Mouse (Mus musculus) limb, embryonic 15.5 days (tissue): ENCODE data around the gene Gm20809. TPM values are rescaled to one million over a fixed set of nuclear protein-coding genes. Genes with fewer than 3 reads are reported as not detected.
"Not testable (repeated sequence)": the region's sequence is repeated elsewhere in the genome, so short reads cannot be mapped to it uniquely, and the experiment has no call there.

ENCODE experiments used
- ATAC-seq: fragments of 200-750 bp; cut with Nextera tagmentation; 2 replicates; pipeline ENCODE4 v1.8.0; 2017; ENCODE audit warnings: low read depth, moderate TSS enrichment; ENCODE audit not compliant: insufficient number of reproducible peaks, low FRiP score, low TSS enrichment
- H3K27ac ChIP-seq: fragments of 300-500 bp; sonication (generic); 2 replicates; pipeline ENCODE4 v1.5.1; 2015; ENCODE audit warnings: moderate library complexity, mild to moderate bottlenecking, inconsistent platforms
- H3K27me3 ChIP-seq: fragments of 300-500 bp; sonication (generic); 2 replicates; pipeline ENCODE4 v1.6.1; 2015; ENCODE audit warnings: inconsistent platforms
- H3K36me3 ChIP-seq: fragments of 300-500 bp; sonication (generic); 2 replicates; pipeline ENCODE4 v1.6.1; 2015; ENCODE audit warnings: inconsistent platforms
- H3K4me1 ChIP-seq: fragments of 300-500 bp; sonication (generic); 2 replicates; pipeline ENCODE4 v1.6.1; 2015; ENCODE audit warnings: inconsistent platforms
- H3K4me2 ChIP-seq: fragments of 300-500 bp; sonication (generic); 2 replicates; pipeline ENCODE4 v1.6.1; 2015; ENCODE audit warnings: mild to moderate bottlenecking, inconsistent platforms
- H3K4me3 ChIP-seq: fragments of 300-500 bp; sonication (generic); 2 replicates; pipeline ENCODE4 v1.5.1; 2015; ENCODE audit warnings: mild to moderate bottlenecking, inconsistent platforms
- H3K9ac ChIP-seq: fragments of 300-500 bp; sonication (generic); 2 replicates; pipeline ENCODE4 v1.6.1; 2015; ENCODE audit warnings: inconsistent platforms
- H3K9me3 ChIP-seq: fragments of 300-500 bp; sonication (generic); 2 replicates; pipeline ENCODE4 v1.6.1; 2016; ENCODE audit warnings: inconsistent platforms
- WGBS: fragments of 180-500 bp; shearing (Covaris S2); methylation state at CpG from one replicate; pipeline ENCODE4 v1.1.7; 2015; 5-methylcytosine and 5-hydroxymethylcytosine counted together
- polyA plus RNA-seq: library from polyadenylated mRNA; unstranded; fragments of >200 nt; fragmentation: Nextera tagmentation; extraction: Ambion mirVana; gene quantifications from 2 replicates; pipeline ENCODE4 v1.2.1, GENCODE M21; 2015

Gene Gm20809
- polyA plus RNA-seq, result not detected in 2 replicates

DNA sequence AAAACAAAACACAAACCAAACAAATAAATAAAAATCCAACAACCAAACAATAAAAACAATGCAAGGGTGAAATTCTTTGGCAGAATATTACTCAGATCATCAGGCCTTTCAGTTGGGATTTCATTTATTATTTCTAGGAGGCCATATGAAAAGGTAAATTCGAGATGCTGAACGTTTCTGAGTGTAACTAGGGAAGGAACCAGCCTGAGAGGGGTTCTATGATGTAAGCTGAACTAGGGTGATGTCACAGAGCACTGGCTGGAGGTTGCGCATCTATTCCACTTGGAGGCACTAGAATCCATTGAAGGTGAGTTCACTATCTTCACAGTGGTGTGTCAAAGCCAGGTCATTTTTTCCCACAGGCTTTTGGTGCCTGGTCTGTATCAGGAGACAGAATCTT lies at the start of gene Gm20809:
TSS of gene Gm20809 (plus strand) at position 301 of the 400 bp plus-strand sequence.
- not testable (repeated sequence) for H3K9ac ChIP-seq, H3K27me3 ChIP-seq, H3K4me1 ChIP-seq, H3K9me3 ChIP-seq, H3K4me3 ChIP-seq, H3K4me2 ChIP-seq, ATAC-seq, H3K27ac ChIP-seq, H3K36me3 ChIP-seq
- no CpG with 5 or more reads among the region's 3 CpGs for WGBS
